Mouse (Mus musculus) forebrain, embryonic 11.5 days (tissue): ENCODE data around the gene Itga2b. TPM values are rescaled to one million over a fixed set of nuclear protein-coding genes. Genes with fewer than 3 reads are reported as not detected.

Experiments
- ATAC-seq: fragments of 200-750 bp; cut with Nextera tagmentation; replicated peaks from 2 replicates; pipeline ENCODE4 v1.8.0; 2017; ENCODE audit warnings: moderate TSS enrichment; ENCODE audit not compliant: low FRiP score
- DNase-seq: peaks from one replicate; pipeline ENCODE4 v3.0.0-alpha.2; 2017; ENCODE audit warnings: low spot score
- H3K27ac ChIP-seq: fragments of 300-500 bp; sonication (generic); 2 replicates; pipeline ENCODE4 v1.5.1; 2014; ENCODE audit warnings: low read depth, low read length
- H3K27me3 ChIP-seq: fragments of 300-500 bp; sonication (generic); 2 replicates; pipeline ENCODE4 v1.6.1; 2014; ENCODE audit warnings: mild to moderate bottlenecking, low read length, mixed read lengths; ENCODE audit not compliant: control insufficient read depth, insufficient read depth
- H3K36me3 ChIP-seq: fragments of 300-500 bp; sonication (generic); 2 replicates; pipeline ENCODE4 v1.6.1; 2014; ENCODE audit warnings: mild to moderate bottlenecking, low read length, moderate library complexity, mixed read lengths; ENCODE audit not compliant: control insufficient read depth, insufficient read depth
- H3K4me1 ChIP-seq: fragments of 300-500 bp; sonication (generic); replicated peaks from 2 replicates; pipeline ENCODE4 v1.6.1; 2014; ENCODE audit warnings: low read length, mixed read lengths; ENCODE audit not compliant: control insufficient read depth, insufficient read depth
- H3K4me2 ChIP-seq: fragments of 300-500 bp; sonication (generic); 2 replicates; pipeline ENCODE4 v1.6.1; 2014; ENCODE audit warnings: low read depth, mild to moderate bottlenecking, low read length, moderate library complexity, mixed read lengths; ENCODE audit not compliant: severe bottlenecking
- H3K4me3 ChIP-seq: fragments of 300-500 bp; sonication (generic); 2 replicates; pipeline ENCODE4 v1.5.1; 2014; ENCODE audit warnings: low read depth, low read length
- H3K9ac ChIP-seq: fragments of 300-500 bp; sonication (generic); 2 replicates; pipeline ENCODE4 v1.6.1; 2014; ENCODE audit warnings: low read length
- H3K9me3 ChIP-seq: fragments of 300-500 bp; sonication (generic); 2 replicates; pipeline ENCODE4 v1.6.1; 2016; ENCODE audit warnings: low read length, mixed read lengths; ENCODE audit not compliant: control insufficient read depth
- WGBS: fragments of 180-500 bp; shearing (Covaris S2); extraction: QIAGEN DNeasy Blood & Tissue Kit; methylation state at CpG from one replicate; pipeline ENCODE4 v1.1.7; 2014; 5-methylcytosine and 5-hydroxymethylcytosine counted together
- polyA plus RNA-seq: library from polyadenylated mRNA; unstranded; fragments of >200 nt; fragmentation: Nextera tagmentation; extraction: Ambion mirVana; gene quantifications from 2 replicates; pipeline ENCODE4 v1.2.1, GENCODE M21; 2014

Itga2b gene
- polyA plus RNA-seq, 1 experiment from 2014 or later = 5.0 TPM

DNA sequence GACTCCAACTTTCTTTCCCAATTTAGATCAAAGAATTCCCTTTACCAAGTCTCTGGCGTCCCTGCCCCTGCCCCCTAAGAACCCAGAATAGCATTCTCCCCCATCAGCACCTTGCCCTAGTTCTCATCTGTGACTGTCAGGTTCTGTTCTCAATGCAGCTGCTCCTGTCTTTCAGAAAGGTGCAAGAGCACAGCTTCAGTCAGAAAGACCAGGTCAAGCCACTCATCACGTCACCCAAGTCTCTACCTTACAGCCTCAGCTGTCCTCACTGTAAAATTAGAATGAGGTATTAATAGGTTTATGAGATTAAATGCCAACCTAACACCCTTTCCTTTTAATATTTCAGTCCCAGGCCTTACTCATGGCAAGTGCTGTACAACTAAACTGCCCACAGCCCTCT is 23.3 kb upstream of the Itga2b start:
- Histone ChIP-seq H3K4me2 (no peak overlapping the region), H3K36me3 (peaks cover 2% of the 10 kb centered on the region; the same call in 1 of the 2 replicates), H3K4me1 (no peaks in the 10 kb centered on the region), H3K9me3 (no peaks in the 10 kb centered on the region), H3K27ac (no peak overlapping the region), H3K9ac (no peak overlapping the region), H3K27me3 (no peaks in the 10 kb centered on the region), H3K4me3 (no peak overlapping the region)
- WGBS = 92% methylated on average over 2 of the region's 2 CpGs
- DNase-seq (no peak), ATAC-seq (no peak)

DNA sequence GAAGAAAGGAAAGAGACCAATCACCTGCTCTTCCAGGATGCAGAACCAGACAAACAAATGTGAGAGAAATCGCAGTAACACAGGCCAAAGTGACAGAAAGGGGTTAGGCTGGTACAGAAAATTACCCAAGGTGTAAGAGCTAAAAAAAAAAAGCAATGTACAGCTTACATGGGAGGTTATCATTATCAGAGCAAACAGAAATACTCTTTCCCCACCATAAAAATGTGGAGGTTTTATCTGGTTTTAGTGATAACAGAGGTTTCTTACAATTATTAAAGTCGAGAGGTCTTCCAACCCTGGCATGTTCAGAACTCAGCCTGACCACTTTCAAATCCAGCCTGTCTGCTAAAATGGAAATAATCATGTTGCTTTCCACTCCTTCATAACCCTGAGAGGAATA is 18.0 kb upstream of the Itga2b start:
- no peak for DNase-seq
- Histone ChIP-seq H3K4me3 (no peak overlapping the region), H3K4me1 (no peaks in the 10 kb centered on the region), H3K9ac (no peak overlapping the region), H3K27me3 (no peaks in the 10 kb centered on the region), H3K4me2 (no peak overlapping the region), H3K9me3 (no peaks in the 10 kb centered on the region), H3K36me3 (no peaks in the 10 kb centered on the region; the same call in 1 of the 2 replicates), H3K27ac (no peak overlapping the region)
- WGBS = 95% methylated on average over 2 of the region's 2 CpGs
- no peak for ATAC-seq

DNA sequence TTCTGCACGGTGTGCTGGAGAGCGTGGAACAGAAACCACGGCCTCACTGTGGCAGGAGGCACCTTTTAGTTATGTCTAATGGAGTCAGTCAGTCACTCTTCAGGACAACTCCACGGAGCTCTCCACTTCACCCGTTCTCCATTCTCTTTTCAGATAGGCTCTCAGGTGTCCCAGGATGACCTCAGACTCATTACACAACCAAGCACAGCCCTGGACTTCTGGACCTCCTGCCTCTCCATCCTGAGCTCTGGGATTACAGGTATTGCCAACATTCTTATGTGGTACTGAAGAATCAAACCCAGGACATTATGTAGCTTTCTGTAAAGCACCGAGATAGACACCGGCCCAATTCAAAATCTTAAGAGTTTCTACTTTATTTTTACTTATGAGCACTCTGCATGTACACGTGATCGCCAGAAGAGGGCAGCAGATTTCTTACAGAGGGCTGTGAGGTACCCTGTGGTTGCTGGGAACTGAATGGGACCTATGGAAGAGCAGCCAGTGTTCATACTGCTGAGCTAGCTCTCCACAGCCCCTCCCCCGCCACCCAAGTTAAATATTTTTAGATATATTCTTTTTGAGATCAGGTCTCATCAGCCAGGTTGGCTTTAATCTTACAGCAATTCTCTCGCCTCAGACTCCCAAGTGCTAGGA is 16.9 kb upstream of the Itga2b start:
- 71% methylated on average over 11 of the region's 11 CpGs for WGBS
- Histone ChIP-seq H3K4me3 (no peak overlapping the region), H3K27me3 (no peaks in the 10 kb centered on the region), H3K9me3 (no peaks in the 10 kb centered on the region), H3K4me2 (no peak overlapping the region), H3K36me3 (peaks cover 3% of the 10 kb centered on the region; the same call in 1 of the 2 replicates), H3K9ac (no peak overlapping the region), H3K4me1 (no peaks in the 10 kb centered on the region), H3K27ac (no peak overlapping the region)
- no peak for ATAC-seq
- no peak for DNase-seq

DNA sequence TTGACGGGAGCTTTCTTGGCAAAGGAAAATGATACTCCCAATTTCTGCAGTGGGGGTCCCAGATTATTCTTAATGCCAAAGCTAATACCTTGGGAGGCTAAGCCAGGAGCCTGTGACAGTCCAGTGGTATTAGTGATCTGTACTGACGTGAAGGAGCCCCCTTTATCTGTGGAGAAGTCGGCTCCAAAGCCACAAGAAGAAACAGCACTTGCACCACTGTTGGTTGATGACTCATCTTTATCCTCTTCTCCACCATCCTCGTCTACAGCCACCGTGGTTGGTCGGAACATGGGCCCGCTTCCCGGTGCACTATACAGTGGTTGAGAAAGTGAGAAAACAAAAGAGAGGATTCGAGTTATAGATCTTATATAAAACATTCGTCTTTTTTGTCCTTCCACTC is 11.9 kb upstream of the Itga2b start:
- peaks cover 14% of the 10 kb centered on the region; the same call in 1 of the 2 replicates for H3K36me3 ChIP-seq
- H3K4me1 ChIP-seq = no peaks in the 10 kb centered on the region
- DNase-seq (no peak), ATAC-seq (no peak)
- H3K27me3 ChIP-seq = no peaks in the 10 kb centered on the region
- H3K4me3 ChIP-seq = no peak overlapping the region
- WGBS = 92% methylated on average over 10 of the region's 10 CpGs
- no peak overlapping the region for H3K9ac ChIP-seq
- no peaks in the 10 kb centered on the region for H3K9me3 ChIP-seq
- H3K4me2 ChIP-seq = no peak overlapping the region
- no peak overlapping the region for H3K27ac ChIP-seq

DNA sequence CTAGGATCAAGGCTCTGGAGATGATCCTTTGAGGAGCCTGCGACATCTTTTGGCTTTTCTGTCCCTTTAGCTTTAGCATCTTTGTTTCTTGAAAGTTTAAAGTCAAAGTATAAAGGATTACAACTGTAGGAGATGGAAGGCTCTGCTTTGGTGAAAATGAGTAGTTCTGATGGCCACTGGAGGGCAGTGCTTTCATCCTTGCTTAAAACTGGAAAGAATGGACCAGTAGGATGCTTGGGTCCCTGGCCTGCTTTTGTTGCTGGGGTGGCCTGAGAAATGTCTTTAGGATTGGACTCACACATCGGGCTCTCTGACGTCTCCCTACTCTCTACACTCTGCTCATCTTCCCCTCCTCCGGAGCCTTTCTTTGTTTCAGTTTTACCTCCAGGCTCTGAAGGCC is 11.0 kb upstream of the Itga2b start:
- peaks cover 14% of the 10 kb centered on the region; the same call in 1 of the 2 replicates for H3K36me3 ChIP-seq
- no peaks in the 10 kb centered on the region for H3K27me3 ChIP-seq
- WGBS = 82% methylated on average over 4 of the region's 4 CpGs
- no peaks in the 10 kb centered on the region for H3K9me3 ChIP-seq
- ATAC-seq (no peak), DNase-seq (no peak)
- no peak overlapping the region for H3K4me2 ChIP-seq
- no peak overlapping the region for H3K4me3 ChIP-seq
- no peak overlapping the region for H3K27ac ChIP-seq
- no peak overlapping the region for H3K9ac ChIP-seq
- no peaks in the 10 kb centered on the region for H3K4me1 ChIP-seq

DNA sequence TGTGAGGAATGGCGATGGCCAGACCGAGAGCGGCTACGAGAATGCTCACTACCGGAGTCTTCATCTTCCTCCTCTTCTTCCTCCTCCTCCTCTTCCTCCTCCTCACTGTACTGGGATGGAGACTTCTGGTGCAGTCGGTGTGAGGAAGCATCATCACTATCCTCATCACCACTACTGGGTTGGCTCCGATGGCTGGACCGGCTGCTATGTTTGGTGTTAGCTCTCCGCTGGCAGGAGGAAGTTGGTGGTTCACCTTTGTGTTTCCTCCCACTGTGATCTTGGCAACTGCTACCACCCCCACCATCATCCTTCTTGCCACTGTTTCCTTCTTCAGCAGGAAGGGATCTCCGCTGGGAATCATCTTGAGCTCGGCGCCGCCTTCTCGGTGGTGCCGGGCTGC is 10.2 kb upstream of the Itga2b start:
- Histone ChIP-seq H3K4me2 (no peak overlapping the region), H3K27me3 (no peaks in the 10 kb centered on the region), H3K9ac (no peak overlapping the region), H3K27ac (no peak overlapping the region), H3K9me3 (no peaks in the 10 kb centered on the region), H3K4me1 (no peaks in the 10 kb centered on the region), H3K4me3 (no peak overlapping the region), H3K36me3 (peaks cover 14% of the 10 kb centered on the region; the same call in 1 of the 2 replicates)
- 96% methylated on average over 15 of the region's 15 CpGs for WGBS
- ATAC-seq (no peak), DNase-seq (no peak)

DNA sequence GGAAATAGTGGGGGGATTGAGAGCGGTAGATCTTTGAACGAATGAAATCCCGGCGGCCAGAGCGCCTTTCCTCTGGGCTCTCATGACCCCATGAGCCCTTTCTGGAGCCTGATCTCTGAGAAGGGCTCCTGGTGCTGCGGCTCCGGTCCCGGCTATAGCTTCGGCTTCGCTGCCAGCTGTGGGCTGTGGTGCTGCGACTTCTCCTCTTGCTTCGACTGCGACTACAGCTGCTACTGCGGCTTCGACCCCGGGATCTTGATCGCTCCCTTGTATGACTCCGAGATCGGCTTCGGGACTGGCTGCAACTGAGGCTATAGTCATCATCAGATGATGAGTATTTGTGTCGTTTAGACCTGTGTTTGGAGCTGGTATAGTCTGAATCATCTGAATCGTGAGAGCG is 9.7 kb upstream of the Itga2b start:
- no peak overlapping the region for H3K27ac ChIP-seq
- no peak overlapping the region for H3K4me3 ChIP-seq
- no peaks in the 10 kb centered on the region for H3K27me3 ChIP-seq
- WGBS = 96% methylated on average over 23 of the region's 23 CpGs
- no peak for DNase-seq
- H3K36me3 ChIP-seq = peaks cover 14% of the 10 kb centered on the region; the same call in 1 of the 2 replicates
- H3K9me3 ChIP-seq = no peaks in the 10 kb centered on the region
- no peak overlapping the region for H3K4me2 ChIP-seq
- ATAC-seq = no peak
- H3K4me1 ChIP-seq = no peaks in the 10 kb centered on the region
- H3K9ac ChIP-seq = no peak overlapping the region

DNA sequence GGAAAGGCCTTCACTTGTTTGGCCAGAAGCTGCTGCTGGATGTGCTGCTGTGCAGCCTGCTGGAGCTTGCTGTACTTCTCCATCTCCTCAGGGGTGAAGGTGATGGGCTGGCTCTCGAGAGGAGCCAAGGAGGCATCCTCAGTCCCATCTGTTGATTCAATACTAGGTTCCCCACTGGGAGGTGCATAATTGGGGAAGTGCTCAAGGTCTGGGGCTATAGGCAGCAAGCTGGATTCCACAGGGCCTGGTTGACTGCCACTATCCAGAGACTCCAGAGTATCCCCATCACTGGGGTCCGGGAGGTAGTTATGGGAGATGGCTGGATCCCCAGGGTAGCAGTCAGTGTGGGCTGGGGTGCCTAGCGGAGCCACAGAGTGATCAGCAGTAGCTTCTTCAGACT is 8.7 kb upstream of the Itga2b start:
- H3K27ac ChIP-seq = no peak overlapping the region
- H3K9me3 ChIP-seq = no peaks in the 10 kb centered on the region
- no peak overlapping the region for H3K9ac ChIP-seq
- WGBS = 92% methylated on average over 3 of the region's 3 CpGs
- ATAC-seq (no peak), DNase-seq (no peak)
- peaks cover 14% of the 10 kb centered on the region; the same call in 1 of the 2 replicates for H3K36me3 ChIP-seq
- no peaks in the 10 kb centered on the region for H3K27me3 ChIP-seq
- H3K4me2 ChIP-seq = no peak overlapping the region
- H3K4me1 ChIP-seq = no peaks in the 10 kb centered on the region
- no peak overlapping the region for H3K4me3 ChIP-seq

DNA sequence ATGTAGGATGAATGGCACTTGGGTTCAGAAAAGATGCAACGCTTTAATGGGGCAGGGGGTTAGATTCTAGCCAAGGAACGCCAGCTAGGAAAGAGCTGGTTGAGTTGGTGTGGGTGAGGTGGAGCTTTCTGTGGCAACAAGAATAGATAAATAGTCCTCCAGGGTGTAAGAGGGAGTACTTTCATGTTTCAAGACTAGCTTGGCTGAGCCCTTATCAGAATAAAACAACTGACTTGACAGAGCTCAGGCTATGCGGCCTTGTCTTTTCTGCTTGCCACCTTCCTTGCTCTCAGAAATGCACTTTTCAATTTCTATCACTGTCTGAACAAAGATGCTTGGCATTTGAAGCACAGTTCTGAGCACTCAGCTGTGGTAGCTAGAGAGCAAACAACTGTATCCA is 5.1 kb upstream of the Itga2b start:
- DNase-seq = no peak
- Histone ChIP-seq H3K4me2 (no peak overlapping the region), H3K9me3 (no peaks in the 10 kb centered on the region), H3K9ac (no peak overlapping the region), H3K4me3 (no peak overlapping the region), H3K36me3 (peaks cover 2% of the 10 kb centered on the region; the same call in 1 of the 2 replicates), H3K27me3 (no peaks in the 10 kb centered on the region), H3K27ac (no peak overlapping the region), H3K4me1 (no peaks in the 10 kb centered on the region)
- 96% methylated on average over 3 of the region's 3 CpGs for WGBS
- no peak for ATAC-seq
